Mouse (Mus musculus): Measurements from ENCODE around the gene Mzf1.
A peak's percentile ranks its signal among the peaks of the same experiment; 100 is the strongest.
"Not testable (repeated sequence)": the region's sequence is repeated elsewhere in the genome, so short reads cannot be mapped to it uniquely, and the experiment has no call there.

Gene Mzf1

DNA sequence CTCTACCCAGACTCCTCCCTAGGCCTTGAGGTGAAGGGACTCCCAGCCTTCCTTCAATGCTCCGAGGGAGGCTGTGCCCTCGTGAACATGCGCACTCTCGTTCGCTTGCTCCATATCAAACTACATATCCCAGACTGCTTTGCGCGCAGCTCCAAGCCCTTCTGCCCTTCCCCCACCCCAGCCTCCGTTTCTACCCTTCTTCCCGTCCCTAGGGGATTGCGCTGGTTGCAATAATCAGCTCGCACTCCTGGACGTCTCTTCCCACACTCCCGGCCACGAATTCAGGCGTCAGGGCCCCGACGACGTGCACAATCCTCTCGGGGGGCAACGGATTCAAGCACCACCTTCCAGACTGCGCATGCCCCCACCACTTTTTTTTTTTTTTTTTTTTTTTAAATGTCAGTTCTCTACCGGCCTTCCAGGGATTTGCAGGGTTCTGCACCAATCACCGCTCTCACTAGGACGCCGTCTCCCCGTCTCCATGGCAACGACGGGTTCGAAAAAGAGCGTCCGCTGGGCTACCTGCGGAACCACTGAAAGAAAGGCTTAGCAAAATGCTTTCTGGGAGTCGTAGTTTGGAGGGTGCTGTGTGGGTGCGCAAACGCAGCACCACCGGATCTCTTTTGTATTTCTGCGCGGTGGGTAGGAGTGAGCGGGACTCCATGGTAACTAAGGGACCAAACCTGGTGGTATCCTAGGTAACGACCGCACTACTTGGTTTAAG is at the start of gene Mzf1:
TSS of gene Mzf1 (minus strand) at position 478 of the 724 bp plus-strand sequence.
- peak; percentile 64 to 80 for DNase-seq (ENCODE audit: low spot score in 2 of 2)

DNA sequence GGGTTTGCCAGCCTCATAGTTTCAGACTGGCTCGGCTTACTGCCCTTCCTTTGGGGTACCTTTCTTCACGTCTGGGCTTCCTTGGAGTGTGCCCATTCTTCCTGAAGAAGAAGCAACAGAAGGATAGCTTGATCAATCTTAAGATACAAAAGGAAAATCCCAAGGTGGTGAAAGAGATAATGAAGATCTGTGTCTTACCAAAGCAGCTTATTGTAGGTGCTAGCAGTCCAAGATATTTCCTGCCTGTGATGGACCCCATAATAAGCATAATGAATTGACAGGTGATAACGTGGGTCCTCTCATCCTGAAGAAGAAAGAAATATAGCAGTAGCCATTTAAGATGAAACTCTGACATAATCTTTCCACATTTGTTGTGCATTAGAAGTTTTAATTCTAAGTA is 40.5 kb upstream of the Mzf1 start, which contains the start of gene Vmn1r85:
TSS of gene Vmn1r85 (minus strand) at position 101 of the 400 bp plus-strand sequence.
- no peak for DNase-seq (ENCODE audit: low spot score in 2 of 2)

DNA sequence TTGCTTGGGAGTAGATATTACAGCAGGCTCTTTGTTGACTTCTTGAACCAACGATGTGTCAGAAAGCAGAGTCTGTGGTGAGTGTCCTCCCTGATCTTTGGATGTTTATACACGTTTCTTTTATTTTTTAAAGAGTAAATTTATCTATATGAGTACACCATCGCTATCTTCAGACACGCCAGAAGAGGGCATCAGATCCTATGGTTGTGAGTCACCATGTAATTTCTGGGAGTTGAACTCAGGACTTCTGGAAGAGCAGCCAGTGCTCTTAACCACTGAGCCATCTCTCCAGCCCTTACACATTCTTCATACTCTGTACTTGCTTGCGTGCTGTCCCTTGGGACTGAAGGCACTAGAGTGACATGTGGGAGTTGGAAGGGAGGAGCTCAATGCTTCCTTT is 17.7 kb upstream of the Mzf1 start:
- no peak for DNase-seq (ENCODE audit: low spot score in 2 of 2)

DNA sequence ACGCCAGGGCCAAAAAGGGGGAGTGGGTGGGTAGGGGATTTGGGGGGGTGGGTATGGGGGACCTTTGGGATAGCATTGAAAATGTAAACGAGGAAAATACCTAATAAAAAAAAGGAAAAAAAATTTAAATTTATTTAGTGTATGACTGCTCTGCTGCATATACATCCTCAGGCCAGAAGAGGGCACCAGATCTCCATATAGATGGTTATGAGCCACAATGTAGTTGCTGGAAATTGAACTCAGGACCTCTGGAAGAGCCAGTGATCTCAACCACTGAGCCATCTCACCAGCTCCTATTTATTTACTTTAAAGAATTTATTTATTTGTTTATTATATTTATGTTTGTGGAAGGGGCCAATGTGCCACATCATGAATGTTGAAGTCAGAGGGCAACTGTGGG is 8.8 kb upstream of the Mzf1 start:
- DNase-seq (ENCODE audit: low spot score in 2 of 2): not testable (repeated sequence)

DNA sequence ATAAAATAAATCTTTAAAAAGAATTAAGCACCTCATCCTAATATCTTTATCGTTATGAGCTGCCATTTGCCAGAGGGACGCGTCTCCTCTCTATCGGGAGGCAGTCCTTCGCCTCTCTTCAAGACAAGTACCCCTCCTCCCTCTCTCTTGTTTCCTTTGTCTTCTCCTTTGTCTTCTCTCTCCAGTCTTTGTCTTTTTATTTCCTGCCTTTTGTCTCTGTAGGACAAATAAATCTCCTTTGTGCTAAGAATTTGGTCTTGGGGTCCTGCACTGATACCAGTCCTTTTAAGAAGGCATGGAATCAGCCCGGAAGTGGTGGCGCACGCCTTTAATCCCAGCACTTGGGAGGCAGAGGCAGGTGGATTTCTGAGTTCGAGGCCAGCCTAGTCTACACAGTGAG is 5.0 kb upstream of the Mzf1 start:
- no peak for DNase-seq (ENCODE audit: low spot score in 2 of 2)

DNA sequence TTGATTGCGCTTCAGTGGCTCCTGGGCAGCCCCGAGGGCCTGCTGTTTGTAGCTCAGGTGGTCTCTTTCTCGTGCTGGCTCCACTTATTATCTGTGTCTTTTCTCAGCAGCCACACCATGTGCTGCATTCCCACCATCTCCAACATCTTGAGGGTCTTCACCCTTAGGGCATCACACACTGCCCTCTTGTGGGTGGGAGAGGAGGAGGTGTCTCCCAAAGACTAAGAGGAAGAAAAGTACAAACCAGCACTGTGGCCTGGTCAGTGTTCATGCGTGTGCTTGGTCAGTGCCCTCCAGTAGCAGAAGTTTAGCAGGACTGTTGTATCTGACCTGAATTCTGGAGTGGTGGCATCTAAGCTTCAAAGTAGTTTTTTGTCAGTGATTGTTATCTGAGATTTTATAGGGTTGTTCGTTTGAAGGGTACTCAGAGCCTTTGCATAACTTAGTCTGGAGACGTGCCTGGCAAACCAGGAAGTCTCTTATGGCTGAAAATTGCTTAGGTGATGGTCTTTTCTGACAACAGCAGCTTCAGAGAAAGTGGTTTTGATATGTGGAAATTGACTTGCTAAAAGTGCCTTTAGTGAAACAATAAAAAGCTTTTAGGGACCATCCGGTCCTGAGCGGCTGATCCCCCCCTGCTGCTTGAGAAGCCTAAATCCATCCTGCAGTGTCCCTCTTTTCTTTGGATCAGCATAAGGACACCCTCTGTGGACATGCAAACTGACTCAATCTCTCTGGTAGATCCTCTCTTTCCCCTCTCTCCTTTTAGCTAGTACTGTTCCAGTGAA is 2.5 kb upstream of the Mzf1 start:
- DNase-seq (ENCODE audit: low spot score in 2 of 2): no peak

DNA sequence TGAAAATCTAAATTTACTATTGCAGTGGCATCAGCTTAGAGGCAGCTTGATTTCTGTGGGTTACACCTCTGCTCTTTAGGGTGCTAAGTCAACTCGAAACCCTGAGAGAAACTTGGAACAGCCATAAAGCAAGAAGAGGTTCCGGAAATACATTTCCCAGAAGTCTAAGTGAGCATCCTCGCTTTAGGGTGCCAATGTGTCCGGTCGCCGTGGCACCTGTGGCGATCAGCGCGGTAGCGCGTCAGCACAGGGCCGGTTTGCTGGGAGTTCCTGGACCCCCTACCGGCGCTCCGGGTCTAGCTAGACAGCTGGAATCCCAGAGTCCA is 640 bp downstream of the Mzf1 start:
- DNase-seq (ENCODE audit: low spot score in 2 of 2): no peak

DNA sequence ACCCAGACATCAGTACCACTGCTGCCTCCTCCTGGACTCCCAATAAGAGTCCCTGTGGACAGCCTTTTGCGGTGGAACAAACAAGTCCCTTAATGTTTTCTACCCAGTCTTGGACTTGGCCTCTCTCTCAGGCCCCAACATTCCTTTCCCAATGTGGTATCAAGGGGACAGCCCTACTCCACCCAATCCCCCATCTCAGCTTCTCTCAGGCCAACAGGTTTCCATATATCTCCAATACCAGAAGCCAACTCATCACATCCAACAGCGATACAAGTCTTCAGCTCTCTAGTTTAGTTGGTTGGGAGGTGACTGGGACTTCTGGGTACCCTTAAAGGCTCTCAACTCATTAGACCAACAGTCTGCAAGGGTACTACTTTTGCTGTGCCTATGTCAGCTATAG is 1.1 kb downstream of the Mzf1 start:
- DNase-seq (ENCODE audit: low spot score in 2 of 2): no peak

DNA sequence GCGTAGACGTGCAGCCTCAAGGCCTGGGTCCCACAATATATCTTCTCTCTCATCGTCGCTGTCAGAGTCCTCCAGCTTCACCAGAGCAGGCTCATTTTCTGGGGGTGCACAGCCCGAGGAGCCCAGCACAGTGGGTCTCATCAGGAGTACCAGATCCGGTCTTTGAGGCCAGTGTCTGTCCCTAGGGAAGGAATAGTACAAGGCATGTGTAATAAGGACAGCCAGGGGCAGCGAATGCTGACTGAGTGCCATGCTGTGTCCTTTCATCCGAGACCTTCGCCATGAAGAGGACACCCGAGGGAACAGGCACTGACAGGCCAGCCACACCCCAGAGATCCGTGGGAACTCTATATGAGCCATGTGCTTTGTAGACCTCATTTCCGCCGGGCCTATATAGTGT is 1.6 kb downstream of the Mzf1 start:
- no peak for DNase-seq (ENCODE audit: low spot score in 2 of 2)

DNA sequence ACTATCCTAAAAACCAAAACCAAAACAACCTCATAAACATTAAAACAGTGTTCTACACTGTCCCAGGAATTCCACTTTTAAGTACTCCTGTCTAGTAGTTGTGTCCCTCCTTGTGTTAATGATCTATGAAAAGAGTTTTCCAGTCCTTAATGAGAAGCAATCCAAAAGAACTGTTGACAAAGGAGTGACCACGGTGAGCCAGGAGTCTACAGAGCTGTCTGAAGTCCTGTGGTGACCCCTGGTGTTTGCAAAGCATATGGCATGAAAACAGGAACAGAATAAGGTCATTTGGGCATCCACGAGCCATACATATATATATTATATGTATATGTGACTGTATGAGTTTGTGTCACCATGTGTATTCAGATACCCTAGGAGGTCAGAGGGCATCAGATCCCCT is 8.5 kb downstream of the Mzf1 start:
- peak in 1 of 2 experiments; percentile 60 for DNase-seq (ENCODE audit: low spot score in 2 of 2)

DNA sequence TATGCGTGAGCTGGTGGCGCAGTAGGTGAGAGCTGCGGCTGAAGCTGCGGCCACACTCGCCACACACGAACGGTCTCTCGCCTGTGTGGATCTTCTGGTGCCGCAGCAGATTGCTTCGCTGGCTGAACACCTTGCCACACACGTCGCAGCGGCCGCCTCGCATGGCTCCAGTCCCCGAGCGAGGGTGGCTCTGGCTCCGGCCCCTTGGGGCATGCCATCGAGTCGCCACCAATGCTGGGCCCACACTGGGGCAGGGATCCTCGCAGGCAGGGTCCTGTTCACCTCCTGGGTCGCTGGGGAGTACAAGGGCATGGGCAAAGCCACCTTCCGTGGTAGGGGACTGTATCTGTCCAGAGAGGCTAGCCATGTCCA is 10.3 kb downstream of the Mzf1 start:
- DNase-seq (ENCODE audit: low spot score in 2 of 2): no peak

DNA sequence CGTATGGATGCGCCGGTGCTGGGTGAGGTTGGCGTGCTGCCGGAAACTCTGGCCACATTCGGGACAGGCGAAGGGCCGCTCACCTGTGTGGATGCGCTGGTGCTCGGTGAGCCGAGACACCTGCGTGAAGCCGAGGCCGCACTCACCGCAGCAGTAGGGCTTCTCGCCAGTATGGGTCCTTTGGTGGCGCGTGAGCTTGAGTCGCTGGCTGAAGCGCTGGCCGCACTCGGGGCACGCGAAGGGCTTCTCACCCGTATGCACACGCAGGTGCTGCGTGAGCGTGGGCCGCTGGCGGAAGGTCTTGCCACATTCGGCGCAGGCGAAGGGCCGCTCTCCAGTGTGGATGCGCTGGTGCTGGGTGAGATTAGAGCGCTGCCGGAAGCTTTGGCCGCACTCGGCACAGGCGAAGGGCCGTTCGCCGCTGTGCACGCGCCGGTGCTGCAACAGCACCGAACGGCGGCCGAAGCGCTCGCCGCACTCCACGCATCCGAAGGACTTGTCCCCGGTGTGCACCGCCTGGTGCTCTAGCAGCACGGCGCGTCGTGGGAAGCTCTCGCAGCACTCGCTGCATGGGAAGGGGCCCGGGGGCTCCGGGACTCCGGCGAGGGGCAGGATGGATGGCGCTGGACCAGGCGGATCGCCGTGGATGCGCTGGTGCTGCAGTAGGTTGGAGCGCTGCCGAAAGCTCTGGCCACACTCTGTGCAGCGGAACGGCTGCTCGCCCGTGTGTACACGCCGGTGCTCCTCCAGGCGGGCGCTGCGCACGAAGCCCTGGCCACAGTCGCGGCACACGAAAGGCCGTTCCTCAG is 10.9 kb downstream of the Mzf1 start:
- no peak for DNase-seq (ENCODE audit: low spot score in 2 of 2)

DNA sequence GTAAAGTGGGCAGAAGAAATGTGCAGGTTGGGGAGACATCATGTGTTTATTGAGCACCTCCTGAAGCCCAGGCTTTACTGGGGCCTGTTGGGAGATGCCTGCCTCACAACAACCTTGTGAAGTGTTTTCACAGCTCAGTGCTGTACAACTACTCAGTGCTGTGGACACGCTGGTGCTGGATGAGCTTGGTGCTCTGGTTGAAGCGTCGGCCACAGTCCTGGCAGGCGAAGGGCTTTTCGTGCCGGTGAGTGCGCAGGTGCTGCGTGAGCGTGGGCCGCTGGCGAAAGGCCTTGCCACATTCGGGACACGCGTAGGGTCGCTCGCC is 11.5 kb downstream of the Mzf1 start:
- no peak for DNase-seq (ENCODE audit: low spot score in 2 of 2)

DNA sequence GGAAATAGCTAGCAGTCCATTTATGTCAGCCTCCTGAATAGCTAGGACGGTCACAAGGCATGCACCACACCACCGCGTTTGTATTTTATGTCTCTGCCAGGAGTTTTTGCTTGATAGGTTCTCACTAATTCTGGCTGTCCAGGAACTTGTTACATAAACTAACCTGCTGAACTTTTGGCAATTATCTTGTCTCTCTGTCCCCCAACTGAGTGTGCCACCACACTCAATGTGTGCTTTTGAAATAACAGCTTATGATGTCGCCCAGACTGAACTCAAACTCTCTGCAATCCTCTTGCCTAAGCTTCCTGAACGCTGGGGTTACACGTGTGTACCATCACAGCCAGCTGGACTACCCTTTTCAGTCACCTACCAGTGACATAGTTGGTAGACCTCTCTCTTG is 12.1 kb downstream of the Mzf1 start:
- no peak for DNase-seq (ENCODE audit: low spot score in 2 of 2)

DNA sequence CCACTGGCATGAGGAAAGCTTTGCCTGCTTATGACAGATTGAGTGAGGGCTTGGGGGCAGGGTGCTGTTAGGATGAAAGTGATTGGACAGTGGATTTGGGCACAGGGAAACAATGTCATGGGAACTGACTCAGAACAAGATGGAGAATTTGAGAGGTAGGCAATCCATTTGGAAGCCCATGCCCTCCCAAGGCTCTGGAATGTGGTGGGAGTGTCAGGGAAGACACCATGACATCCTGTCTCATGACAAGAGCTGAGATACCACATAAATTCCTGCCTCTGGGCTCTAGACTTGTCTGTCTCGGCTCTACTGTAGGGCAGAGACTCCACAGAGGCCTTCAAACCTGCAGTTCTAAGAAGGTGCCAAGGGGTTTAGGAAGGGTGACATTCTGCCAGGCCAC is 13.3 kb downstream of the Mzf1 start:
- DNase-seq (ENCODE audit: low spot score in 2 of 2): no peak

DNA sequence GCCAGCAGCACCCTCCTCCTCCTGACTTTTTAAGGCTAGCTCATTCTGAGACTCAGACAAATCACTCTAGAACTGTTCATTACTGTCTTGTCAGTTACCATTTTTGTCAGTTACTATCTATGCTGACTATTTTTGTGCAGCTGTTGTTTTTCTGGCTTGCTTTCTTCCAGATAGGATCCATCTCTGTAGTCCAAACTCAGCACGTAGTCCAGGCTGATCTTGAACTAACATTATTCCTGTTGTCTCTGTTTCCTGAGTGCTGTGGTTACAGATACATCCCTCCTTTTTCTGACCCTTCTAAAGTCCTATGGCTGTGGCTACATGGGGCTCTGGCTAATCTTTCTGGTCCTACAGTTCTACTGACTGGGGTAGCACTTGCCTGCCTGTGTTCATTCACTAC is 15.4 kb downstream of the Mzf1 start:
- no peak for DNase-seq (ENCODE audit: low spot score in 2 of 2)

DNA sequence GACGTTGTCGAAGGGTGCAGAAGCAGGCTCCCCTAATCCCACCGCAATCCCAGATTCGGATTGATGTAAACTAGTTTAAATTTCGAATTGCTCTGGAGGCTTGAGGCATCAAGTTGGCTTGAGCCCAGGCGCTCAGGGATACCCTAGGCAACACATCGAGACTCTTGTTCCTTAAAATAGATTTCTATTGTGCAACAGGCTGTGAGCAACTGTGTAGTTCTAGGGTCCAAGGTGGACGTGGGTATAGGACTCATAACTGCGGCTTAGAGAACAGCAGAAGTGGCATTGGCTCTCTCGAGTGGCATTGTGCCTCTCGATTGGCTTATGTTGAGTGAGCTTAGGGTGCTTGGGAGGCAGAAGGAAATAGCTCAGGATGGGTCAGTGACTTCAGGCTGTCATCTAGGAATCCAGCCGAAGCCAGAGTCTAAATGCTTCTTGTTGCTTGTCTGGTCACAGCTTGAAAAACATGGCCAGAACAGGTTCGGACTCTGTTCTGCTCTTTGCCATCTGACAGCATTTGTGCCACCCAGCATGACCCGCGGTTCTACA is 15.9 kb downstream of the Mzf1 start:
- DNase-seq (ENCODE audit: low spot score in 2 of 2): no peak

DNA sequence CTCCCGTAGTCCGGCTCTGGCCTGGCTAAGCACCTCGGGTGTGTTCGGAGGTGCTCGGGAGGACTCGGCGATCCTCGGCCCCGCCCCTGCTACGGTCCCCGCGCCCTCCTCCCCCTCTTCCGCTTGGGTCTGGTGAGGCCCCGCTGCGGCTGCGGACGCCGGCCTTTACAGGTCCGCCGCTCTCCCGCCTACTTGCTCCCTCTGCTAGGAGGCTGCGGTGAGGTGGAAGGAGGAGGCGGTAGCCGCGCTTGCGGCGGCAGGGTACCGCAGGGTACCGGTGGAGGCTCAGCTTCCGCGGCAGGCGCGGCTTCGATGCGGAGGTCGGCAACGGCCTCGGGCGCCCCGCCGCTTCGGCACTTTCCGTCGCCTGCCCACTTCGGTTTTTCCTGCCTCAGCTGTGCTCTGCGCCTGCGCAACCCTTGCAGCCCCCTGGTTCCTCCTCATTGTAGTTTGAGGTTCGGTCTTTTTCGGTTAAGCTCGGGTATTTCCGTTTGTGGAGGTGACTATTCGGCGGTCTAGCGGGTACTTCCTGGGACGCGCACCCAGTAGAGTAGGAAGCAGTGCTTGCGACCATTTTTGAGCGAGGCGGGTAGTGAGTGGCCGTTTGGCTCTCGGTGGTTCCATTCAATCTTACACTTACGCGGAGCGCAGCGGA is 16.5 kb downstream of the Mzf1 start, which contains the start of gene Ube2m:
TSS of gene Ube2m (minus strand) at position 375 of the 655 bp plus-strand sequence.
- DNase-seq (ENCODE audit: low spot score in 2 of 2): peak; percentile 97

DNA sequence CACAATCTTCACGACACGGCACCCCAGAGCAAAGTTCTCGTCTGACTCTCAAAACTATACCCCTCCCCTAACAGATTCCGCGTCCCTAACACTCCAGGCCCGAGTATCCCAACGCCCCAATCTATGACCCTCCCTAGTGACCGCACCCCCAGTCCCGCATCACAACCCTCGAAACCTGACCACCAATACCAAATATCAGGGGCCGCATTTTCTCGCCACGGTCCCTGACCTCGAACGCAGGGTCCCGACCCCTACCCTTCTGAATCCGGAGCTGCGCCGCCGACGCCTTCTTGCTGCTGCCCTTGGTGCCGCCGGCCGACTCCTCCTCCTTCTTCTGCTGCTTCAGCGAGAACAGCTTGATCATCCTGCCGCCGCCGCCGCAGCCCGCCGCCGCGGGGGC is 17.2 kb downstream of the Mzf1 start:
- DNase-seq (ENCODE audit: low spot score in 2 of 2): peak in 1 of 2 experiments; percentile 39

DNA sequence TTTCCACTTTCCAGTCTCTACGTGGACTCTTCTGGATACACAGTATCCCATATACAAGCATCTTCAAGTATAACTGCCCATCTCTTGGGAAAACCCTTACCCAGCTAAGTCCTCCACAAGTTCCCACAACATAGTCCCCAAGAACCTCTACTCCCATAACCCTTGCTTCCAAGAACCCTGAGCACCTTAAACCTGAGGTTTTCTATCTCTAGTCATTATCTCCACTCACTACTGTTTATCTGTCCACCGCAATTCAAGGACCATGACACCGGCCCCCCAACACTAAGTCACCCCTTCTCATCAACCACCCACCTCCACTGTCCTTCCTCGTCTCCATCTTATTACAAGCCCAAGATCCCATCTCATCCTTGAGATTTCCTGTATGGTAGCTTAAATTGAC is 17.8 kb downstream of the Mzf1 start:
- no peak for DNase-seq (ENCODE audit: low spot score in 2 of 2)

DNA sequence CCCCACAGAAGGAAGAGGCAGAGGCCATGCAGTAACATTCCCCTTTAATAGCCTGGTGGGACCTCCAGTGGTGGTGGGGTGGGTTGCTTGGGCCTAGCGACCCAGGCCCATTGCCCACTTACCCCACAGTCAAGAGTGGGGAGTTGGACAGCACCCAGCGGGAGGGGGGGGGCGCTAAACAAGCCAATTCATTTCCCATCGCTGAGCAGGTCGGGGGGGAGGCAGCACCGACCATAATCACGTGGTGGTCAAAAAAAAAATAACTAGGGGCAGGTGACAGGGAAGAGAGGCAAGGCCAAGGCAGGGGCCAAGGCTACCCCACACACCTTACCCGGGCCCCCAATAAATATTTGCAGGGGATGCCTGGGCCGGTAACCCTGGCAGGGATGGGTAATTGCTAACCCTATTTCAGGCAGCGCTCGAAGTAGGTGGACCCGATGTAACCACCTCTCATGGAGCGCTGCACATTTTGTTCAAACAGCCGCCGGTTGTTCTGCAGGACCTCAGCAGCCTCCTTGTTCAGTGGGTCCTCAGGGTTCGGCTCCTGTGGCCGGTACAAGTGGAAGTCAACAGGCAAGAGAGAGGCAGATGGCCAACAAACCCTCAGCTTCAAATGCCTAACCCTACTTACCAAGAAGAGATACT is 19.2 kb downstream of the Mzf1 start:
- no peak for DNase-seq (ENCODE audit: low spot score in 2 of 2)

Measured in spleen, postnatal 14 days (tissue).